Mouse (Mus musculus): ENCODE measurements around the gene Tesc. TPM values are rescaled to one million over a fixed set of nuclear protein-coding genes. Genes with fewer than 3 reads are reported as not detected.

The Tesc gene
- polyA plus RNA-seq, 1 experiment from 2014 or later: 14.5 TPM

- H3K9ac ChIP-seq (ENCODE audit: low read length): peak overlapping the region; percentile 12; the same call in 1 of the 2 replicates
- H3K4me3 ChIP-seq (ENCODE audit: control insufficient read depth in 1 of 2, insufficient read depth in 1 of 2, low read depth in 1 of 2, low read length in 2 of 2): no peak overlapping the region
- H3K9me3 ChIP-seq (ENCODE audit: control insufficient read depth, low read length): peaks cover 8% of the 10 kb centered on the region
- 7% methylated on average over 4 of the region's 4 CpGs for WGBS
- peaks cover 24 to 37% of the 10 kb centered on the region in 2 experiments for H3K4me1 ChIP-seq (ENCODE audit: control insufficient read depth in 2 of 2, insufficient read depth in 2 of 2, low read length in 2 of 2)
- peak overlapping the region; percentile 38 to 67; a peak in 2 of 4 replicates for H3K27ac ChIP-seq (replicated peaks in 1 of 2; ENCODE audit: control insufficient read depth in 1 of 2, insufficient read depth in 1 of 2, low read depth in 2 of 2, low read length in 2 of 2)
- H3K4me2 ChIP-seq (ENCODE audit: low read length): no peak overlapping the region
- H3K27me3 ChIP-seq (ENCODE audit: control insufficient read depth, insufficient read depth, low read length): peaks cover 21% of the 10 kb centered on the region
- no peaks in the 10 kb centered on the region for H3K36me3 ChIP-seq (ENCODE audit: control insufficient read depth, insufficient read depth, low read length)
- ATAC-seq (ENCODE audit: insufficient number of reproducible peaks, insufficient read depth, low FRiP score, low read depth): no peak
Measured at GRCm38 (mm10) chr5:118033328-118033727, 5.8 kb downstream of the Tesc start.

DNA sequence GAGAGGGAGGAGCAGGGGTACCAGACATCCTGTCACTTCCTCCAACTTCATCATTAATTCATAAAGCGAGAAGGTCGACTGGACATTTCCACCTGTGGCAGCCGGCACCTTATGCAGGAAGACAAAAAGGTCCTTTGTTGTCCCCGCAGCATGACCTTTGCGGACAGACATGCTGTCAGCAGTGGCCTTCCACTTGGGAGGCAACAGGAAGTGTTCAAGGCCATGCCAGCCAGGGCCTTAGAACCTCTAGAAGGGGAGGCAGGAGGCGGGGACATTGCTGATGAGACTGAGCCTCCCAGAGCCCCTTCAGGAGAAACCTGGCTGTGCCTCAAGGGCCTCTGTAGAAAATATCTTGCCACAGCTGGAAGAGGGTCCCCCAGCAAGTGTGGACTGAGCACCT, 6.2 kb downstream of the Tesc start:
- Histone ChIP-seq H3K4me3 (ENCODE audit: control insufficient read depth in 1 of 2, insufficient read depth in 1 of 2, low read depth in 1 of 2, low read length in 2 of 2) (no peak overlapping the region), H3K27ac (replicated peaks in 1 of 2; ENCODE audit: control insufficient read depth in 1 of 2, insufficient read depth in 1 of 2, low read depth in 2 of 2, low read length in 2 of 2) (peak overlapping the region; percentile 38 to 67; a peak in 2 of 4 replicates), H3K4me2 (ENCODE audit: low read length) (no peak overlapping the region), H3K9me3 (ENCODE audit: control insufficient read depth, low read length) (peaks cover 8% of the 10 kb centered on the region), H3K27me3 (ENCODE audit: control insufficient read depth, insufficient read depth, low read length) (peaks cover 17% of the 10 kb centered on the region), H3K9ac (ENCODE audit: low read length) (peak overlapping the region; percentile 12; the same call in 1 of the 2 replicates), H3K36me3 (ENCODE audit: control insufficient read depth, insufficient read depth, low read length) (no peaks in the 10 kb centered on the region), H3K4me1 (ENCODE audit: control insufficient read depth in 2 of 2, insufficient read depth in 2 of 2, low read length in 2 of 2) (peaks cover 21 to 32% of the 10 kb centered on the region in 2 experiments)
- ATAC-seq (ENCODE audit: insufficient number of reproducible peaks, insufficient read depth, low FRiP score, low read depth): no peak
- 46% methylated on average over 6 of the region's 6 CpGs for WGBS

DNA sequence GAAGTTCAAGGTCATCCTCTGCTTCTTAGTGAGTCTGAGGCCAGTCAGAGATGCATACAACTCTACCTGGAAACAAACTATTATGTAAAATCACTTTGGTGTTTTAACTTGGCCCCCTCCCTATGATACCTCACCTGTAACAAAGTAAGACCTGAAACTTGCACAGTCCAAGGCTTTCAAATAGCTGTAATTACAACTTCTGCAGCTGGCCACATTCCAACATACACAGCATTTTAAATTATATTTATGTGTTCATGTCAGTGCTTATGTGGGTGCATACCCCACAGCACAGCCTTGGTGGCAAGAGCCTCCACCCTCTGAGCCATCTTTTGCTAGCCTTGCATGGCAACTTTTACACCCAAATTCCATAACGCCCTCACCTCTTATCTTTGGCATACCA, 7.1 kb downstream of the Tesc start:
- Histone ChIP-seq H3K9me3 (ENCODE audit: control insufficient read depth, low read length) (peaks cover 8% of the 10 kb centered on the region), H3K4me1 (ENCODE audit: control insufficient read depth in 2 of 2, insufficient read depth in 2 of 2, low read length in 2 of 2) (peaks cover 21 to 25% of the 10 kb centered on the region in 2 experiments), H3K4me2 (ENCODE audit: low read length) (no peak overlapping the region), H3K9ac (ENCODE audit: low read length) (no peak overlapping the region), H3K27me3 (ENCODE audit: control insufficient read depth, insufficient read depth, low read length) (peaks cover 10% of the 10 kb centered on the region), H3K36me3 (ENCODE audit: control insufficient read depth, insufficient read depth, low read length) (no peaks in the 10 kb centered on the region), H3K4me3 (ENCODE audit: control insufficient read depth in 1 of 2, insufficient read depth in 1 of 2, low read depth in 1 of 2, low read length in 2 of 2) (no peak overlapping the region), H3K27ac (replicated peaks in 1 of 2; ENCODE audit: control insufficient read depth in 1 of 2, insufficient read depth in 1 of 2, low read depth in 2 of 2, low read length in 2 of 2) (no peak overlapping the region)
- WGBS: 92% methylated on average over 1 of the region's 1 CpGs
- ATAC-seq (ENCODE audit: insufficient number of reproducible peaks, insufficient read depth, low FRiP score, low read depth): no peak

- Histone ChIP-seq H3K4me2 (ENCODE audit: low read length) (no peak overlapping the region), H3K4me3 (ENCODE audit: control insufficient read depth in 1 of 2, insufficient read depth in 1 of 2, low read depth in 1 of 2, low read length in 2 of 2) (no peak overlapping the region), H3K36me3 (ENCODE audit: control insufficient read depth, insufficient read depth, low read length) (no peaks in the 10 kb centered on the region), H3K27ac (replicated peaks in 1 of 2; ENCODE audit: control insufficient read depth in 1 of 2, insufficient read depth in 1 of 2, low read depth in 2 of 2, low read length in 2 of 2) (no peak overlapping the region), H3K9ac (ENCODE audit: low read length) (no peak overlapping the region), H3K4me1 (ENCODE audit: control insufficient read depth in 2 of 2, insufficient read depth in 2 of 2, low read length in 2 of 2) (peaks cover 21 to 23% of the 10 kb centered on the region in 2 experiments), H3K27me3 (ENCODE audit: control insufficient read depth, insufficient read depth, low read length) (no peaks in the 10 kb centered on the region), H3K9me3 (ENCODE audit: control insufficient read depth, low read length) (peaks cover 8% of the 10 kb centered on the region)
- WGBS: 51% methylated on average over 3 of the region's 3 CpGs
- ATAC-seq (ENCODE audit: insufficient number of reproducible peaks, insufficient read depth, low FRiP score, low read depth): no peak
Measured at GRCm38 (mm10) chr5:118035786-118036185, 8.2 kb downstream of the Tesc start.

GRCm38 (mm10) chr5:118036888-118037797, 9.6 kb downstream of the Tesc start:
- no peaks in the 10 kb centered on the region for H3K27me3 ChIP-seq (ENCODE audit: control insufficient read depth, insufficient read depth, low read length)
- 37% methylated on average over 25 of the region's 25 CpGs for WGBS
- no peaks in the 10 kb centered on the region for H3K36me3 ChIP-seq (ENCODE audit: control insufficient read depth, insufficient read depth, low read length)
- H3K9ac ChIP-seq (ENCODE audit: low read length): peak overlapping the region; percentile 54
- H3K9me3 ChIP-seq (ENCODE audit: control insufficient read depth, low read length): peaks cover 11% of the 10 kb centered on the region
- ATAC-seq (ENCODE audit: insufficient number of reproducible peaks, insufficient read depth, low FRiP score, low read depth): 0 out of 2 replicates have a peak, but pooled peaks have one; percentile 22
- peak overlapping the region; percentile 55 for H3K4me2 ChIP-seq (ENCODE audit: low read length)
- H3K27ac ChIP-seq (replicated peaks in 1 of 2; ENCODE audit: control insufficient read depth in 1 of 2, insufficient read depth in 1 of 2, low read depth in 2 of 2, low read length in 2 of 2): peak overlapping the region in 1 of 2 experiments; percentile 55; a peak in 1 of 4 replicates
- H3K4me1 ChIP-seq (ENCODE audit: control insufficient read depth in 2 of 2, insufficient read depth in 2 of 2, low read length in 2 of 2): peaks cover 21% of the 10 kb centered on the region in 2 experiments
- H3K4me3 ChIP-seq (ENCODE audit: control insufficient read depth in 1 of 2, insufficient read depth in 1 of 2, low read depth in 1 of 2, low read length in 2 of 2): peak overlapping the region in 1 of 2 experiments; percentile 9; a peak in 1 of 4 replicates

DNA sequence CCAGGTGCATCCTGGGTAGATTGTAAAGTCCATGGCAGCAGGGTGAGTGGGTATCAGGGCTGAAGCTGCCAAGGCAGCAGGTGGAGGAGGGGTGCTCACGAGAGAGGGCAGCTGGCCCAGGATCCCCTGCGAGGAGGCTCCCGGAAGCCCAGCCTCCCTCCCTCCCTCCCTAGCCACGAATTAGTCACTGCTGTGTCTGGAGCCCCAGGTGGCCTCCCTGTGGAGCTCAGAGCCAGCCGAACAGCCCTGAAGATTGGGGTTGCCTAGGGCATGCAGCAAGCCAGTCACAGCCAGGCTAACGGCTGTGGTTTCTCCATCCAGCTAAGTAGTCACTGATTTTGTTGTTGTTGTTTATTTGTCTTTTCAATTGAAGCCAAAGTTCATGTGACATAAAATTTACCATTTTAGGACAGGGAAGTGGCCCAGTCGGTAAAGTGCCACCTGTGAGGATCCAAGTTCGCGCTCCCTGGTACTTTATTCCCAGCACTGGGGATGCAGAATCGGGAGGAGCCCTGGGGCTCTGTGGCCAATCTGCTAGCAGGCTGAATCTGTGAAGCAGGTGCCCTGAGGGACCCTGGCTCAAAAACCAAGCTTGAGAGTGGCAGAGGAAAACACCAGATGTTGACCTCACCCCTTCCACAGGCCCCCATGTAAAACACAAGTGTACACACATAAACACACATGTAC, 10.4 kb downstream of the Tesc start:
- no peaks in the 10 kb centered on the region for H3K27me3 ChIP-seq (ENCODE audit: control insufficient read depth, insufficient read depth, low read length)
- H3K27ac ChIP-seq (replicated peaks in 1 of 2; ENCODE audit: control insufficient read depth in 1 of 2, insufficient read depth in 1 of 2, low read depth in 2 of 2, low read length in 2 of 2): peak overlapping the region; percentile 38 to 55; a peak in 3 of 4 replicates
- peaks cover 21% of the 10 kb centered on the region in 2 experiments for H3K4me1 ChIP-seq (ENCODE audit: control insufficient read depth in 2 of 2, insufficient read depth in 2 of 2, low read length in 2 of 2)
- WGBS: 11% methylated on average over 10 of the region's 10 CpGs
- peak overlapping the region in 1 of 2 experiments; percentile 9; a peak in 1 of 4 replicates for H3K4me3 ChIP-seq (ENCODE audit: control insufficient read depth in 1 of 2, insufficient read depth in 1 of 2, low read depth in 1 of 2, low read length in 2 of 2)
- peak; percentile 62; the same call in 1 of the 2 replicates for ATAC-seq (ENCODE audit: insufficient number of reproducible peaks, insufficient read depth, low FRiP score, low read depth)
- H3K9me3 ChIP-seq (ENCODE audit: control insufficient read depth, low read length): peaks cover 11% of the 10 kb centered on the region
- peak overlapping the region; percentile 55 for H3K4me2 ChIP-seq (ENCODE audit: low read length)
- no peaks in the 10 kb centered on the region for H3K36me3 ChIP-seq (ENCODE audit: control insufficient read depth, insufficient read depth, low read length)
- peak overlapping the region; percentile 54 for H3K9ac ChIP-seq (ENCODE audit: low read length)

GRCm38 (mm10) chr5:118039241-118039668, 11.7 kb downstream of the Tesc start:
- Histone ChIP-seq H3K4me3 (ENCODE audit: control insufficient read depth in 1 of 2, insufficient read depth in 1 of 2, low read depth in 1 of 2, low read length in 2 of 2) (no peak overlapping the region), H3K9me3 (ENCODE audit: control insufficient read depth, low read length) (peaks cover 11% of the 10 kb centered on the region), H3K27me3 (ENCODE audit: control insufficient read depth, insufficient read depth, low read length) (no peaks in the 10 kb centered on the region), H3K9ac (ENCODE audit: low read length) (no peak overlapping the region), H3K4me1 (ENCODE audit: control insufficient read depth in 2 of 2, insufficient read depth in 2 of 2, low read length in 2 of 2) (peaks cover 10 to 13% of the 10 kb centered on the region in 2 experiments), H3K27ac (replicated peaks in 1 of 2; ENCODE audit: control insufficient read depth in 1 of 2, insufficient read depth in 1 of 2, low read depth in 2 of 2, low read length in 2 of 2) (no peak overlapping the region), H3K36me3 (ENCODE audit: control insufficient read depth, insufficient read depth, low read length) (no peaks in the 10 kb centered on the region), H3K4me2 (ENCODE audit: low read length) (no peak overlapping the region)
- ATAC-seq (ENCODE audit: insufficient number of reproducible peaks, insufficient read depth, low FRiP score, low read depth): no peak
- 32% methylated on average over 12 of the region's 12 CpGs for WGBS
